Mouse (Mus musculus) left cerebral cortex, adult 9 months (tissue): ENCODE results near the gene Lmtk3.

ENCODE experiments used
- DNase-seq, 2 experiments: peaks; one replicate each; pipeline ENCODE4 v3.0.0; 2022; ENCODE audit warnings: low spot score in 2 of 2

Gene Lmtk3

GRCm38 (mm10) chr7:45783511-45784091 is at the start of gene Lmtk3:
Lmtk3 (plus strand) TSS chr7:45783738.
- DNase-seq: peak; percentile 66 to 82

- peak in 1 of 2 experiments; percentile 84 for DNase-seq
These were observed 44.3 kb upstream of the Lmtk3 start for GRCm38 (mm10) chr7:45739162-45739763.

- no peak for DNase-seq
These were observed 43.7 kb upstream of the Lmtk3 start for GRCm38 (mm10) chr7:45739820-45740219.

DNA sequence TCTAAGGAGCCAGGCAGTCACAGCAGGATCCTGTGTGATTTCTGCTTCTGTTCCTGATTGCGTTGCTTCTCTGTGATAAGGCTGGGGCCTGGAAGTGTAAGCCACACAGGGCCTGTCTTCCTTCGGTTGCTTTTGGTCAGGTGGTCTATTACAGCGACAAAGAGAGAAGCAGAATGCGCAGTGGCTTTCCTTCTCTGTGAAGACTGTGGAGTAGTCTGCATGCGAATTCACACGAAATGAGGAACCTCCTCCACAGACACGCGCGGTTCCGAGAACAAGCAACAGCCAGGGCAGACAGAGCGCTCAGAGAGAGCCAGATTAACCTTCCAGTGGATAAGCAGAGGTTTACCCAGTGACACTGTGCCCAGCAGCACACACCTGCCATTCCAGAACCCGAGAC is 42.2 kb upstream of the Lmtk3 start:
- no peak for DNase-seq

DNA sequence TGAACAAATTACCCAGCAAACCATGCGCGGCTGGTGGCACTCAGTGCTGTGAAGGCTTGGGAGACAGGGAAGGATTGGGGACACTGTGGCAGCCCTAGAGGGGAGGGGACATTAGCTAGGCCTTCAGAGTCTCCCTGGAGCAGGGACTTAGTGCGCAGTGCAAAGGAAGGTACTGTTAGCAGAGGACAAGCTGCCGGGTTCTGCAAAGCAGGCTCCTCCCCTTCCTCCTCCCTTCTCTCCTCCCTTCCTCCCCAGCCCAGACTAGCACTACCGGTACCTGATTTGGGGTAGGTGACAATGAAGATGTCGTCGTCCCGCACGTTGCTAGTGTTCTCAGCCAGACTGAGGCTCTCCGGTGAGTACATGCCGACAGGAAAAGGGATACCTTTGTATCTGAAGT is 41.8 kb upstream of the Lmtk3 start:
- DNase-seq: peak in 1 of 2 experiments; percentile 42

DNA sequence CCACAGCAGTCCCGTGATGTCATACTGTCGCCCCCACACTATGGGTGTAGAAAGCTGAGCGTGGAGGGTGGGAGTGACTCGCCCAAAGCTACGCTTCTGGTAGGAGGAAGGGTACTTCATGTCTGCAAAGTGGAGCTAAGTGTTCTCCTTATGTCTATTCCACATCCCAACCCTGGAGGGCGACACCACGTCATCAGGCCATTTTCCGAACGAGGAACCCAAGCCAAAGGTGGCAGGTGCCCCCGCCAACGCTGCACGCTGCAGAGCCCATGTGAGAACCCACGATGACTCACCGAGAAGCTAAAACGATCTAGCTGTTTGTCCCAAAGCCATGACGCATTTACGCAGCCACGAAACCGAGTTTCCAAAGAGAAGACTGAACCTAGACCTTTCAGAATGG is 41.2 kb upstream of the Lmtk3 start:
- peak; percentile 78 to 89 for DNase-seq

- DNase-seq: peak; percentile 55 to 85
These were observed 39.2 kb upstream of the Lmtk3 start for GRCm38 (mm10) chr7:45744387-45744786.

DNA sequence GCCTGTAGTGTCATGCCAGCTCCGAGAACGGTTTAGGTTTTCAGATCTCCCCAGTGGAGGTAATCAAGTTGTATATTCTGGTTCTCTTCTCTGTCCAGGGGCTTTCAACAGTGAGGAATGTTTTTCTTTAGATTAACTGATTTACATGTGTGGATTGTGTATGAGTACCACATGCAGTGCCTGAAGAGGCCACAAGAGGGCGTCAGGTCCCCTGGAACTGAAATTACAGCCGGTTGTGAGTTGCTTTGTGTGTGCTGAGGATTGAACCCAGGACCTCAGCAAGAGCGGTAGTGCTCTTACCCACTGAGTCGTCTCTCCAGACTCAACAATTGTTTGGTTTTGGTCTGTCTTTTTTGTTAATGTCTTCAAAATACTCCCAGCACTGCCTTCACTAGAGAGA is 37.0 kb upstream of the Lmtk3 start:
- no peak for DNase-seq

GRCm38 (mm10) chr7:45747450-45747849 is 36.1 kb upstream of the Lmtk3 start:
- no peak for DNase-seq

- DNase-seq: no peak
These were observed 35.4 kb upstream of the Lmtk3 start for GRCm38 (mm10) chr7:45748110-45748509.

DNA sequence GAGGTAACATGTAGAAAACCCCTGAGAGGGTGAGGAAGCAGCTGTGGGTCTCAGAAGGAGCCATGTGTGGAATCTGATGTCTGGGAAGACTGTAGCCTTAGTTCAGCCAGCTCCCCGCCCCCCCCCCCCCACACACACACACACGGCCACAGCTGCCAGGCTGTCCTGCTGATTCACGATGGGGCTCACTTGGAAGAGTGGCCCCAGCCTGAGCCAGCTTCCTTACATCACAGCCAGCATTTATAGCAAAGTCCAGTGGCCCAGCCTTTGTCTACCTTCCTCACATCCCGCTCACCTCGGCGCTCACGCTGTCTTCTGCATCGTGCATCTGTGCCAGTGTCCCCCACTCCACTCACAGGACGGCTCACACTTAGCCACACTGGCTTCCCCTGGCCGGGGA is 34.1 kb upstream of the Lmtk3 start:
- no peak for DNase-seq

DNA sequence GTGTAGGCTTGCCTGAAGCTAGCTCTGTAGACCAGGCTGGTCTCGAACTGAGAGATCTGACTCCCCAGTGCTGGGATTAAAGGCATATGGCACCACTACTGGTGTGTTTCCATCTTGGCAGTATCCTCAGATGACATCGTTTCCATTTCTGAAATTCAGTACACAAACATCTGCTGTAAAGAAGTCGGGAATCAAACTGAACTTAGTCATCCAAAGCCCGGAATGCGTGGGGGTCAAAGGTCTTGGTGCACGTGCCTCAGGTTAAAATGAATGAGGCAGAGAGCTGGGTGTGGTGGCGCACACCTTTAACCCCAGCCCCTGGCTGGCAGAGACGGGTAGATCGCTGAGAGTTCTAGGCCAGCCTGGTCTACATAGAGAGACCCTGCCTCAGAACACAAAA is 33.4 kb upstream of the Lmtk3 start:
- DNase-seq: no peak

GRCm38 (mm10) chr7:45755703-45756102 is 27.8 kb upstream of the Lmtk3 start:
- DNase-seq: no peak

GRCm38 (mm10) chr7:45759400-45759799 is 24.1 kb upstream of the Lmtk3 start:
- DNase-seq: no peak

DNA sequence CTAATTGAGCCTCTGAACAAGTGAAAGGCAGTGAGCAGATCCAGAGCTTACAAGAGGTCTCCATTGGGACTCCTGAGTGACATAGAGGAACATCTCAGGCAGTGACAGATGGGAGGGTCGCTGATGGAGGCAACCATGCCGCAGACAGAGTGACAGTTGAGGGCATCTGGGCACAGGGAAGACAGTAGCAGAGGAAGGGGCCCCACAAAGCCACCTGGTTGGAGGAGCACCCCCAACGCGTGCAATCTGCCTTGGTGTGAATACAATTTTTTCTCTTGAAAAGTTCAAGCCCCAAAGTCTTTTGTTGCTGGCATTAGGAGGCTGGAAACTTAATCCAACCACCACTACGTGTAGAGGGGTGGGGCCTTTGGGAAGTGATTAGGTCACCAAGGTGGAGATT is 23.4 kb upstream of the Lmtk3 start:
- DNase-seq: no peak

- DNase-seq: no peak
These were observed 17.5 kb upstream of the Lmtk3 start for GRCm38 (mm10) chr7:45765995-45766394.

GRCm38 (mm10) chr7:45766764-45767163 is 16.8 kb upstream of the Lmtk3 start:
- DNase-seq: no peak

GRCm38 (mm10) chr7:45767500-45767899 is 16.0 kb upstream of the Lmtk3 start:
- DNase-seq: no peak

DNA sequence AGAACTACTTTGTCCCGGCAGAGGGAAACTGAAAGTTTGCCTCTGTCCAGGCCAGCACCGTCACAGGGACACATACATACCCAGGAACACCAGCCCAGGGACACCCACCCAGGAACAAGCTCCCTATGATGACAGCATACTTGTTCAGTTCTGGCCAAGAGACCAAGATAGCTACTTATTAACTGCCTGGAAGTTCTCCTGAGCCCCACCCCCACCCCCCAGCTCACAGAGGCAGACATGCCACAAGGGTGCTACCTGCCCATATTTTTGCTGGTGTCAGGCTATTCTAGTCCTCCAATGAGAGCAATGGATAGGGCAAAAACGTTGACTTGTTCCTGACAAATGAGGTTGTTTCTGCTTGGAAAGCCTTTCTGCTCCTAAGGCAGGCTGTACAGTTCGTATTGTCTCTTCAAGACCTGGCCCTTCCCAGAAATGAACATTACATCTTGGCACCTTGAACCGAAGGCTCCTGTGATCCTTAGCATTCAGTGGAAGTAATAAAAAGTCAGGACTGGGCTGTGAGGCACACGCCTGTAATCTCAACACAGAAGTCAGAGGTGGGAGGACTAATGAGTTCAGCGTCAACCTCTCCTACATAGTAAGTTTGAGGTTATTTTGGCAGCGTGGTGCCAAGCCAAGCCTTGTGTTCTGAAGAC is 13.0 kb upstream of the Lmtk3 start:
- no peak for DNase-seq

DNA sequence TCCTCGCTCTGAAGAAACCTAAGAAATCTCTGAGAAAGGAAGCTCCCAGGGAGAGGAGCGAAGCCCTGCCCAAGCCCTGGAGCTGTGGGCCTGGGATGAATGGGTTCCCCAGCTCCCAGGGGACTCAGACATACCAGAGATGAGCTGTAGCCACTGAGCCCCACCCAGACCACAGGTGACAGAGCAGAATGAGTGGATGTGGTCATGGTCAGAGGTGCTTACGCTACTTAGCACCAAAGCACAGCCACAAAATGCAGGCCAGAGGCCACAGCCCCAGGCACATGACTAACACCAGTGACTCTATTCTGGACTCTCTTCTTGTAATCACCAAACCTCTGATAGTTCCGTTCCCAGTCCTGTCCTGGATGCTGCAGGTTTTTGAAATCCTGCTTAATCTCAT is 12.4 kb upstream of the Lmtk3 start:
- DNase-seq: no peak

- DNase-seq: no peak
These were observed 8.3 kb upstream of the Lmtk3 start for GRCm38 (mm10) chr7:45775237-45775636.

DNA sequence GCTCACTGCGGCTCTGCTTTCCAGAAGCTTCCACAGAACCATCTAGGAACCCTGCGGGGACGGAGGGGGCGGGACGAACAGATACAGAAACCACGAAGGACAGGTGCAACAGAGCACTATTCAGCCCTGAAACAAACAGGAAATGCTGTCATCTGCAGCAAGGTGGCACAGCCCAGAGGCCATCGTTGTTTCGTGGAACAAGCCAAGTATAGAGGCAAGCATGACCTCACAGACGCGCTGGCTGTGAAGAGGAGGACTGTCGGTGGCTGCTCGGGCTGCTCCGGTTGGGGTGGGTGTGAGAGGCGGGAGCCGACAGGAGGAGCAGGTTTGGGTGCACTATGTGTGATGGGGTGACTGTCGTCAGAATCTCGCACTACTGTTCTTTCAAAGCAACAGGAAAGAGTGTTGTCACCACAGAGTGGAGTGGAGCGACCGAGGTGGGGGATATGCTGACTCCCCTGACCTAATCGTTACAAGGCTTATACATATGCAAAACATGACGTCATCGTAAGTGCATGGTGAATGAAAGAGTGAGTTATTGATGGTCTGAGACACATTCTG is 4.4 kb upstream of the Lmtk3 start:
- no peak for DNase-seq

DNA sequence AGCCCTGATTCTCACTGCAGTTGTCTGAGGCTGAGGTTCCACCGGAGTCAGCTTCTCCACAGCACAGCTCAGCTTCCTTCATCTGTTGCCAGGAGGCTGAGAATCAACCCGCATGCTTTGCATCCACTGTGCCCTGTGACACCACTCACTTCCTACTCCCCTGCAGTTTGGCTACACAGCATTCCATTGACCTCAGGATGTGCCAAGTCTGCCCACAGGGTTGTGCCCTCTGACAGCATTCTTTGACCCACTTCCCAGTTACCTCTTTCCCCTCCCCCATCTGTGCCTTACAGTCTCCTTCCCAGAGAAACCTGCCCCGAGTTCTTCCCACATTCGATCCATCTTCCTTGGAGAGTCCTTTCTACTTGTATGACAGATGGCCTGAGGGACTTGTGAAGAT is 1.3 kb upstream of the Lmtk3 start:
- no peak for DNase-seq
